Mouse (Mus musculus) CH12.LX (cell line): ENCODE measurements around the gene Asl. TPM values are rescaled to one million over a fixed set of nuclear protein-coding genes. Genes with fewer than 3 reads are reported as not detected.

Experiments
- DNase-seq: peaks from one replicate; pipeline ENCODE4 v3.0.0-alpha.2; 2013; ENCODE audit errors: extremely low read depth
- H3K27ac ChIP-seq: 2 replicates; pipeline ENCODE4 v1.5.1; 2012; ENCODE audit warnings: low read depth, mild to moderate bottlenecking, control low read depth, moderate library complexity; ENCODE audit not compliant: insufficient read depth
- H3K27me3 ChIP-seq: replicated peaks from 2 replicates; pipeline ENCODE3; 2012; ENCODE audit warnings: inconsistent platforms
- H3K36me3 ChIP-seq, 2 experiments: replicated peaks in 1 of 2; 2 replicates each; pipeline versions ENCODE3 to v1.6.1; 2012; ENCODE audit warnings: inconsistent platforms in 1 of 2, low read length in 1 of 2, mild to moderate bottlenecking in 1 of 2, mixed read lengths in 1 of 2, moderate library complexity in 1 of 2; ENCODE audit not compliant: control insufficient read depth in 1 of 2, insufficient read depth in 1 of 2
- H3K4me1 ChIP-seq, 2 experiments: 2 replicates each; pipeline ENCODE4 v1.6.1; 2012; ENCODE audit warnings: inconsistent platforms in 1 of 2, moderate library complexity in 1 of 2; ENCODE audit not compliant: insufficient read depth in 2 of 2, control insufficient read depth in 1 of 2
- H3K4me2 ChIP-seq: 2 replicates; pipeline ENCODE4 v1.6.1; 2012; ENCODE audit warnings: low read depth, mild to moderate bottlenecking, control low read depth; ENCODE audit not compliant: poor library complexity, insufficient read depth, severe bottlenecking
- H3K4me3 ChIP-seq, 3 experiments: fragments of 150-350 bp in 1 of 3; sonication (generic) in 1 of 3; replicated peaks in 1 of 3; 2 replicates each; pipeline versions ENCODE3 to v1.5.1; 2011 to 2012; ENCODE audit warnings: low read depth in 2 of 3, low read length in 2 of 3, mild to moderate bottlenecking in 2 of 3, moderate library complexity in 2 of 3, control low read depth in 1 of 3, improper control_type of control experiment in 1 of 3, inconsistent platforms in 1 of 3, mixed read lengths in 1 of 3; ENCODE audit not compliant: poor library complexity in 1 of 3
- H3K79me2 ChIP-seq: replicated peaks from 2 replicates; pipeline ENCODE4 v1.6.1; 2012; ENCODE audit warnings: mild to moderate bottlenecking, moderate library complexity; ENCODE audit not compliant: control insufficient read depth, poor library complexity, insufficient read depth, severe bottlenecking; ENCODE audit errors: extremely low read depth
- H3K9ac ChIP-seq: 2 replicates; pipeline ENCODE4 v1.6.1; 2012; ENCODE audit warnings: low read depth, mild to moderate bottlenecking, control low read depth, moderate library complexity; ENCODE audit not compliant: insufficient read depth
- H3K9me3 ChIP-seq: replicated peaks from 2 replicates; pipeline ENCODE3; 2012; ENCODE audit warnings: low read length, inconsistent platforms, mixed read lengths
- BHLHE40 ChIP-seq: IDR thresholded peaks from 2 replicates; pipeline ENCODE4 v1.6.1; 2011; ENCODE audit warnings: mild to moderate bottlenecking, low read depth, low read length, improper control_type of control experiment
- CTCF ChIP-seq, 2 experiments: IDR thresholded peaks in 1 of 2; conservative IDR thresholded peaks in 1 of 2; 2 replicates each; pipeline ENCODE4 v1.5.1; 2011 to 2012; ENCODE audit warnings: low read depth in 2 of 2, low read length in 2 of 2, improper control_type of control experiment in 1 of 2, inconsistent platforms in 1 of 2, mild to moderate bottlenecking in 1 of 2, moderate library complexity in 1 of 2
- E2F4 ChIP-seq: IDR thresholded peaks from 2 replicates; pipeline ENCODE4 v1.6.1; 2011; ENCODE audit warnings: low read depth, low read length, improper control_type of control experiment; ENCODE audit not compliant: insufficient replicate concordance
- ELF1 ChIP-seq: IDR thresholded peaks from 2 replicates; pipeline ENCODE4 v1.6.1; 2014; ENCODE audit warnings: low read depth, mild to moderate bottlenecking, inconsistent platforms, low read length, improper control_type of control experiment
- EP300 ChIP-seq: IDR thresholded peaks from 2 replicates; pipeline ENCODE4 v1.6.1; 2011; ENCODE audit warnings: low read length, improper control_type of control experiment
- HCFC1 ChIP-seq: IDR thresholded peaks from 2 replicates; pipeline ENCODE4 v1.6.1; 2012; ENCODE audit warnings: low read depth, mild to moderate bottlenecking, inconsistent platforms, low read length, improper control_type of control experiment
- JUN ChIP-seq: IDR thresholded peaks from 2 replicates; pipeline ENCODE4 v1.6.1; 2011; ENCODE audit warnings: low read depth, mild to moderate bottlenecking, low read length, improper control_type of control experiment, moderate library complexity; ENCODE audit not compliant: insufficient read depth
- KAT2A ChIP-seq: IDR thresholded peaks from 2 replicates; pipeline ENCODE4 v1.6.1; 2012; ENCODE audit warnings: low read length, improper control_type of control experiment, inconsistent platforms; ENCODE audit not compliant: insufficient replicate concordance
- MEF2A ChIP-seq: IDR thresholded peaks from 2 replicates; pipeline ENCODE4 v1.6.1; 2014; ENCODE audit warnings: low read depth, mild to moderate bottlenecking, inconsistent platforms, low read length, improper control_type of control experiment, borderline replicate concordance
- MXI1 ChIP-seq: IDR thresholded peaks from 2 replicates; pipeline ENCODE4 v1.6.1; 2011; ENCODE audit warnings: mild to moderate bottlenecking, low read depth, low read length, improper control_type of control experiment
- MYC ChIP-seq: IDR thresholded peaks from 2 replicates; pipeline ENCODE4 v1.6.1; 2011; ENCODE audit warnings: low read depth, mild to moderate bottlenecking, improper control_type of control experiment, low read length
- NELFE ChIP-seq: IDR thresholded peaks from 2 replicates; pipeline ENCODE4 v1.6.1; 2011; ENCODE audit warnings: low read depth, low read length, improper control_type of control experiment
- POLR2AphosphoS2 ChIP-seq: IDR thresholded peaks from 2 replicates; pipeline ENCODE4 v1.6.1; 2011; ENCODE audit warnings: low read depth, low read length, improper control_type of control experiment
- RAD21 ChIP-seq: IDR thresholded peaks from 2 replicates; pipeline ENCODE4 v1.6.1; 2011; ENCODE audit warnings: low read depth, mild to moderate bottlenecking, low read length, improper control_type of control experiment, moderate library complexity
- RCOR1 ChIP-seq: conservative IDR thresholded peaks from 2 replicates; pipeline ENCODE4 v1.6.1; 2012; ENCODE audit warnings: low read depth, mild to moderate bottlenecking, inconsistent platforms, low read length, improper control_type of control experiment
- SMC3 ChIP-seq: IDR thresholded peaks from 2 replicates; pipeline ENCODE4 v1.6.1; 2011; ENCODE audit warnings: low read depth, low read length, improper control_type of control experiment
- TCF12 ChIP-seq: IDR thresholded peaks from 2 replicates; pipeline ENCODE4 v1.6.1; 2014; ENCODE audit warnings: low read depth, mild to moderate bottlenecking, inconsistent platforms, low read length, improper control_type of control experiment
- USF1 ChIP-seq: IDR thresholded peaks from 2 replicates; pipeline ENCODE4 v1.6.1; 2014; ENCODE audit warnings: low read depth, mild to moderate bottlenecking, inconsistent platforms, low read length, improper control_type of control experiment
- ZKSCAN1 ChIP-seq: IDR thresholded peaks from 2 replicates; pipeline ENCODE4 v1.6.1; 2012; ENCODE audit warnings: low read depth, inconsistent platforms, low read length, improper control_type of control experiment, borderline replicate concordance
- ZMIZ1 ChIP-seq: IDR thresholded peaks from 2 replicates; pipeline ENCODE4 v1.6.1; 2012; ENCODE audit warnings: low read depth, mild to moderate bottlenecking, inconsistent platforms, low read length, improper control_type of control experiment
- ZNF384 ChIP-seq: IDR thresholded peaks from 2 replicates; pipeline ENCODE4 v1.6.1; 2012; ENCODE audit warnings: low read depth, low read length, improper control_type of control experiment, inconsistent platforms
- dilution Hi-C: fragments of 300-500 bp; cut with MboI; formaldehyde crosslinking; loops from 2 replicates; pipeline ENCODE4 v1.14.3; 2020; ENCODE audit warnings: low sequenced_read_pairs; ENCODE audit not compliant: extremely low pct_unique_long_range_greater_than_20kb, extremely low pct_ligation_motif_present
- in situ Hi-C: fragments of 300-500 bp; cut with MboI; formaldehyde crosslinking; loops from 3 replicates; pipeline ENCODE4 v1.14.3; 2019; ENCODE audit warnings: low sequenced_read_pairs, low pct_ligation_motif_present, low pct_unique_long_range_greater_than_20kb, mixed read lengths
- polyA plus RNA-seq: library from polyadenylated mRNA; unstranded; fragments of >175 nt; gene quantifications from 2 replicates; pipeline ENCODE4 v1.2.1, GENCODE M21; 2012; ENCODE audit warnings: low read depth; ENCODE audit not compliant: insufficient read length
- total RNA-seq, 2 experiments: library from RNA; depleted of rRNA; stranded (reverse); fragments of 300-350 nt in 1 of 2; fragments of >200 nt in 1 of 2; gene quantifications; 2 replicates each; pipeline ENCODE4 v1.2.3; 2012 to 2014

Gene Asl
- total and polyA plus RNA-seq, 3 experiments, result 44.8 to 70.4 (median 61.0) TPM

- H3K9ac ChIP-seq, result no peak overlapping the region
- no peaks in the 10 kb centered on the region for H3K9me3 ChIP-seq
- no peak for TF ChIP-seq E2F4
- no peak for TF ChIP-seq USF1
- TF ChIP-seq ZNF384, result no peak
- TF ChIP-seq MEF2A, result no peak
- no peak for TF ChIP-seq SMC3
- no peak for TF ChIP-seq EP300
- TF ChIP-seq ZKSCAN1, result no peak
- no peak for TF ChIP-seq NELFE
- no peak for TF ChIP-seq KAT2A
- no peak for TF ChIP-seq POLR2AphosphoS2
- no peak for TF ChIP-seq RAD21
- TF ChIP-seq ELF1, result no peak
- no peak for TF ChIP-seq RCOR1
- no peak for TF ChIP-seq HCFC1
- TF ChIP-seq ZMIZ1, result no peak
- TF ChIP-seq, all 38 proteins: peak for 0
- H3K4me3 ChIP-seq, result no peak overlapping the region
- dilution Hi-C loops, result no loop called here
- DNase-seq, result no peak
- H3K27me3 ChIP-seq, result no peaks in the 10 kb centered on the region
- no peaks in the 10 kb centered on the region; the same call in 1 of the 2 replicates for H3K79me2 ChIP-seq
- in situ Hi-C loops, result no loop called here
- H3K4me1 ChIP-seq, result peaks cover 0 to 15% of the 10 kb centered on the region in 2 experiments; a peak in 2 of 4 replicates
- no peak overlapping the region for H3K4me2 ChIP-seq
- peaks cover 47 to 80% of the 10 kb centered on the region in 2 experiments for H3K36me3 ChIP-seq
- no peak overlapping the region for H3K27ac ChIP-seq
Observed at GRCm38 (mm10) chr5:130056303-130056702, 27.3 kb upstream of the Asl start.

- in situ Hi-C loops (no loop called here), dilution Hi-C loops (no loop called here)
- no peaks in the 10 kb centered on the region for H3K27me3 ChIP-seq
- no peak overlapping the region for H3K27ac ChIP-seq
- DNase-seq, result no peak
- no peaks in the 10 kb centered on the region for H3K79me2 ChIP-seq
- H3K9ac ChIP-seq, result no peak overlapping the region
- no peaks in the 10 kb centered on the region for H3K9me3 ChIP-seq
- H3K36me3 ChIP-seq, result peaks cover 50 to 82% of the 10 kb centered on the region in 2 experiments
- no peak overlapping the region for H3K4me3 ChIP-seq
- no peak for TF ChIP-seq EP300
- TF ChIP-seq USF1, result no peak
- no peak for TF ChIP-seq RCOR1
- no peak for TF ChIP-seq MXI1
- TF ChIP-seq SMC3, result no peak
- no peak for TF ChIP-seq MYC
- no peak for TF ChIP-seq E2F4
- no peak for TF ChIP-seq MEF2A
- no peak for TF ChIP-seq BHLHE40
- TF ChIP-seq CTCF (conservative IDR thresholded peaks at IDR 0.05 in 1 of 2, IDR thresholded peaks at IDR 0.05 in 1 of 2; ENCODE audit: low read depth in 2 of 2, low read length in 2 of 2), result no peak
- no peak for TF ChIP-seq NELFE
- TF ChIP-seq TCF12, result no peak
- no peak for TF ChIP-seq JUN
- TF ChIP-seq, all 38 proteins: peak for 0
- H3K4me1 ChIP-seq, result peaks cover 0 to 14% of the 10 kb centered on the region in 2 experiments; a peak in 2 of 4 replicates
- no peak overlapping the region for H3K4me2 ChIP-seq
Observed at GRCm38 (mm10) chr5:130055688-130056087, 26.6 kb upstream of the Asl start.
